Mouse (Mus musculus): ENCODE measurements at regions not wholly inside any gene's neighbourhood (a gene's known extent, or its start where the extent isn't known, plus 50 kb on each side); places are given as distances from the start of the nearest gene placed in this dataset.

DNA sequence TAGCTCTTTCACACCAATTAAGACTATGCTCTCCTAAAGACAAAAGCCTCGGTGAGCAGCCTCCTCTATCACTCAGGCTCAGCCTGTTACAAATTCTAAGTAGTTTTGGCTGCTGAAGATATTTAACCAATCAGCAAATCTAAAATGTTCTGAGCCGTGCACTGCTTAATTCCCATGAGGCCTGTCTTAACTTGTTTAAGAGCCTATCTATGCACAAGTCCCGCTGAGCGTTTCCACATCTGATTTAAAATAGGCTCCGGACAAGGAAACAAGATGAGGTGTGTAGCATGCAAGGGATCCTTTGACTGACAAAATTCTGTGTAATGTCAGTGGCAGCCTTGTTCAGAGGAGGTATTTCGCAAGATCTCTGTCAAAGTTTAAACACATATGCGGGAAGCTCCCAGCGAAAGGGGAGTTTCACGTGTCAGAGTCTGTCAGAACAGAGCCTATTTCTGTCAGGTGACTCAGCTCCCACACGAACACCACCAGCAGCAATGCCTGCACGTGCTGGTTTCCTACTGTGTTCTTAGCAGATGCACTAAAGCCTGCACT is 63.3 kb upstream of the Ripply2 start:
- TF ChIP-seq CTCF (IDR thresholded peaks at IDR 0.05; ENCODE audit: borderline replicate concordance, extremely low read depth, insufficient read depth, insufficient read length) (no peak), POLR2A (IDR thresholded peaks at IDR 0.05; ENCODE audit: borderline replicate concordance, extremely low read depth, insufficient read depth, insufficient read length, poor library complexity, severe bottlenecking) (no peak)

Data from brain, embryonic 14.5 days (tissue).